Mouse (Mus musculus) megakaryocyte, embryonic 14.5 days (primary cell): ENCODE data around the gene B230217C12Rik.

Experiments used
- FLI1 ChIP-seq: IDR thresholded peaks from 2 replicates; pipeline ENCODE4 v1.6.1; 2012; ENCODE audit warnings: low read length, inconsistent platforms, mixed read lengths
- GATA1 ChIP-seq: IDR thresholded peaks from 3 replicates; pipeline ENCODE4 v1.6.1; 2012; ENCODE audit warnings: mixed read lengths, low read length, inconsistent platforms, borderline replicate concordance

GRCm38 (mm10) chr11:97842001-97842400 lies 1.4 kb downstream of the B230217C12Rik start:
- TF ChIP-seq GATA1 (no peak), FLI1 (no peak)
